Mouse (Mus musculus) left cerebral cortex, postnatal 4 days (tissue): ENCODE data around the gene Hyal4. TPM values are rescaled to one million over a fixed set of nuclear protein-coding genes. Genes with fewer than 3 reads are reported as not detected.

ENCODE experiments used
- DNase-seq: peaks from one replicate; pipeline ENCODE4 v3.0.0-alpha.2; 2022
- intact Hi-C: fragments of 180-260 bp; cut with DNase I; formaldehyde crosslinking; loops from one replicate; pipeline ENCODE4 v1.15.1; 2025
- total RNA-seq, 2 experiments: library from RNA; stranded (reverse); gene quantifications; 2 replicates each; pipeline ENCODE4 v1.2.3; 2021

The Hyal4 gene
- not detected for total RNA-seq

GRCm38 (mm10) chr6:24748029-24748428 is at the start of gene Hyal4:
Hyal4 (plus strand) TSS chr6:24748329.
- no peak for DNase-seq
- intact Hi-C loops, result no loop called here

- DNase-seq, result no peak
- intact Hi-C loops, result no loop called here
Measured at GRCm38 (mm10) chr6:24707090-24707489, 41.0 kb upstream of the Hyal4 start.

GRCm38 (mm10) chr6:24707499-24707898 is 40.6 kb upstream of the Hyal4 start:
- no peak for DNase-seq
- intact Hi-C loops, result no loop called here

- DNase-seq, result peak; percentile 22
- intact Hi-C loops, result loop anchor here (10.0 kb wide), 2 partner anchors 303 to 1033 kb away; no protein-coding TSS in a partner anchor
Measured at GRCm38 (mm10) chr6:24721317-24722099, 26.6 kb upstream of the Hyal4 start.

GRCm38 (mm10) chr6:24728130-24728529 is 20.0 kb upstream of the Hyal4 start:
- intact Hi-C loops, result loop anchor here (10.0 kb wide), 2 partner anchors 297 to 1027 kb away; no protein-coding TSS in a partner anchor
- DNase-seq, result no peak

GRCm38 (mm10) chr6:24732945-24733344 is 15.2 kb upstream of the Hyal4 start, which contains the start of gene Hyal6:
Hyal6 (plus strand) TSS chr6:24733245.
- intact Hi-C loops, result no loop called here
- no peak for DNase-seq

GRCm38 (mm10) chr6:24734565-24734964 is 13.6 kb upstream of the Hyal4 start:
- intact Hi-C loops, result no loop called here
- DNase-seq, result no peak

- intact Hi-C loops, result no loop called here
- no peak for DNase-seq
Measured at GRCm38 (mm10) chr6:24759281-24759680, 11.2 kb downstream of the Hyal4 start.

- intact Hi-C loops, result no loop called here
- DNase-seq, result no peak
Measured at GRCm38 (mm10) chr6:24766261-24766660, 18.1 kb downstream of the Hyal4 start.

GRCm38 (mm10) chr6:24779182-24779581 is 31.1 kb downstream of the Hyal4 start:
- no peak for DNase-seq
- intact Hi-C loops, result no loop called here

GRCm38 (mm10) chr6:24790888-24791287 is 42.8 kb downstream of the Hyal4 start, which contains the start of gene Spam1:
Spam1 (plus strand) TSS chr6:24791188.
- intact Hi-C loops, result no loop called here
- no peak for DNase-seq

Other genes starting within 250 kb of the Hyal4 start
- gene Iqub, start 233.3 kb upstream of the Hyal4 start, total RNA-seq, result under 1 TPM; 0.50 to 0.54 TPM
- 100 to 1,000 TPM; 182 to 193 TPM for gene Ndufa5, start 220.3 kb upstream of the Hyal4 start, total RNA-seq
- not detected for gene Asb15, start 220.2 kb upstream of the Hyal4 start, total RNA-seq
- not detected for gene Lmod2, start 150.6 kb upstream of the Hyal4 start, total RNA-seq
- gene Wasl, start 83.3 kb upstream of the Hyal4 start, total RNA-seq, result 10 to 100 TPM; 44.0 to 44.3 TPM
- gene Hyal6, start 15.1 kb upstream of the Hyal4 start, total RNA-seq, result not detected
- not detected for gene Spam1, start 42.9 kb downstream of the Hyal4 start, total RNA-seq
- gene Hyal5, start 109.7 kb downstream of the Hyal4 start, total RNA-seq, result not detected
- gene Tmem229a, start 208.0 kb downstream of the Hyal4 start, total RNA-seq, result 10 to 100 TPM; 17.3 to 17.7 TPM